Mouse (Mus musculus): ENCODE measurements around the gene Stt3b. TPM values are rescaled to one million over a fixed set of nuclear protein-coding genes. Genes with fewer than 3 reads are reported as not detected.
"Not testable (repeated sequence)": the region's sequence is repeated elsewhere in the genome, so short reads cannot be mapped to it uniquely, and the experiment has no call there.

Gene Stt3b
- total RNA-seq, 1 experiment from 2014 or later = 60.6 TPM

DNA sequence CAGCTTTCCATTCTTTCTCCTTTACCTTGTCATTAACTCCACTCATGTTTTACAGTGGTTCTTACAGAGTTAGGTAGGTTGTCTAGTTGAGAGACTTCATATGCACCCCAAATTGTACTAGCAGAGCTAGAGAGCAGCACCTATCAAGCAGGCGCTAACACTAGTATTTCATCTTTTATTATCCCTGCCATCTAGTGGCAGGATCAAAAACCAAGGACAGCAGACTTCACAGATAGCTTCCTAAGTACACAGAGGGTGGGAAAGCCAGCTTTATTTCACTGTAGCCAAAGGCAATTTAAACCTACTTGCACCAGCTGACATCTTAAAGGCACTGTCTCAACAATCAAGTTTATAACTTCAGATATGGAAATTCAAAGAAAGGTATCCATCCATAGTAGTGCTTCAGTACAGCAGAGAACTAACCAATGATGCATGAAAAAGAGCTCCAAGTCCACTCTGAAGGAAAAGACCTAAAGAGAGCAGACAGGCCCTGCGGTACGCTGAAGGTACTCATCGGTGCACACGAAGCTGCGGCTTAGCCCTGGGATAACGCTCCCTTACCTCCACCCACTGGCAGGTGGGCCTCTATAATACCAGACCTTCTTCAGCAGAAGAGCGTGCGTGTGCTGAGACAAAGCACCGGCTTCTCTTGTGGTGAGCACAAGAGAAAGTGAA is 16.2 kb downstream of the Stt3b start:
- ATAC-seq (replicated peaks in 1 of 2; ENCODE audit: insufficient read depth in 1 of 2, low FRiP score in 2 of 2, low TSS enrichment in 1 of 2, low read depth in 1 of 2, poor library complexity in 2 of 2, severe bottlenecking in 2 of 2) = no peak; a peak in 1 of 4 replicates

DNA sequence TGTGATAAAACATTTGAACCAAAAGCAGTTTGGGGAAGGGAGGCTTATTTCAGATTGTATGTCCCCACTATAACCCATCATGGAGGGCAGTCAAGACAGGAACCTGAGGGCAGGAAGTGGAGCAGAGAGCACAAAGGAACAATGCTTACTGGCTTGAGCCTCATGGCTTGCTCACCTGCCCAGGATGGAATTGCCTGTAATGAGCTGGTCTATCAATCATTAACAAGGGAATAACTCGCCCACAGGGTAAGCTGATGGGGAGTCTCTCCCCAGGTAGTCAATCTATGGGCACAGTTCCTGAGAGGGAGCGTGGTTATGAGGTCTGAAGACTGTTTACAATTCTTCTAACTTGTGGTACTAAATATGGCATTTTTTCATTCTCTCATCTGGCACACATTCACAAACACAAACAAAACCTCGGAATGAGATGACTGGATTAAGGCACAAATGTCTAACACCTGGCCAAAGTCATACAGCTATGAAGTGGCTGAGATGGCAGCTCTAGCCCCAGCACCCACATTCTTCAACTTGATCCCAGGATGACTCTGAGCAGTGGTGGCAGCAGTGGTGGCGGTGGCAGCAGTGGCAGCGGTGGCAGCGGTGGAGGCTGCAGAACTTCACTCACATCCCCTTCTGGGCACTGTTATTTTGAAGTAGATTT is 22.3 kb downstream of the Stt3b start:
- no peak for ATAC-seq (replicated peaks in 1 of 2; ENCODE audit: insufficient read depth in 1 of 2, low FRiP score in 2 of 2, low TSS enrichment in 1 of 2, low read depth in 1 of 2, poor library complexity in 2 of 2, severe bottlenecking in 2 of 2)

DNA sequence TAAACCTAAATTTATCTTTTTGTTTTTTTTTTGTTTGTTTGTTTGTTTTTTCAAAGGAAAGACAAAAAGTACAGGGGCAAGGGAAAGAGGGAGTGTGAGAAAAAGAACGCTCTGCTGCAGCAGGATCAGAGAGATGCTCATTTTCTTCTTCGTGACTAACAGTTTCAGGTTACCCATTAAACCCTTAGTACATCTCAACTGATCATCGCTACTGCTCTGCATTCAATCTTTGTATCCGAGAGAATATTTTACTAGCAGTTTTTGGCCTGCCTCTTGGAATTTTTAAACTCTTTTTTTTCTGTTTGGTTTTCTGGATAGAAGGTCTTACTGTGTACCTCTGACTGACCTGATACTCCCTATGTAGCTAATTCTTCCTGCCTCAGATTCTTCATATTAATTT is 25.8 kb downstream of the Stt3b start:
- ATAC-seq (replicated peaks in 1 of 2; ENCODE audit: insufficient read depth in 1 of 2, low FRiP score in 2 of 2, low TSS enrichment in 1 of 2, low read depth in 1 of 2, poor library complexity in 2 of 2, severe bottlenecking in 2 of 2) = no peak

DNA sequence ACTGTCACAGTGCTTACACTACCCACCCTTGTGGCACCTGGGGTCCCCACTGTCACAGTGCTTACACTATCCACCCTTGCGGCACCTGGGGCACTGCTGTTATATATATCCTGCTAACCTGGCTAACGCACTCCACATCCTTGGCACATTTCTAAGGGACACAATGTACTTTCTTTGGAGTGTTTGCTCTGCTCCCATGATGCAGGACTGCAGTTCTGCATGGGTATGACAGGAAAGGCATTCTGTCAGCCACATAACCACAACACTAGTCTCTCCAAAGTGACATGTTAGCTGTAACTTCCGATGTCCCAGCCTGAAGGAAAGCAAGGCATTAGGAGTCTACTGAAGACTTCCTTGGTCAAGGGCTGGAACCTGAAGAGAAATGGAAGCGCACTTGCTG is 26.8 kb downstream of the Stt3b start:
- no peak for ATAC-seq (replicated peaks in 1 of 2; ENCODE audit: insufficient read depth in 1 of 2, low FRiP score in 2 of 2, low TSS enrichment in 1 of 2, low read depth in 1 of 2, poor library complexity in 2 of 2, severe bottlenecking in 2 of 2)

DNA sequence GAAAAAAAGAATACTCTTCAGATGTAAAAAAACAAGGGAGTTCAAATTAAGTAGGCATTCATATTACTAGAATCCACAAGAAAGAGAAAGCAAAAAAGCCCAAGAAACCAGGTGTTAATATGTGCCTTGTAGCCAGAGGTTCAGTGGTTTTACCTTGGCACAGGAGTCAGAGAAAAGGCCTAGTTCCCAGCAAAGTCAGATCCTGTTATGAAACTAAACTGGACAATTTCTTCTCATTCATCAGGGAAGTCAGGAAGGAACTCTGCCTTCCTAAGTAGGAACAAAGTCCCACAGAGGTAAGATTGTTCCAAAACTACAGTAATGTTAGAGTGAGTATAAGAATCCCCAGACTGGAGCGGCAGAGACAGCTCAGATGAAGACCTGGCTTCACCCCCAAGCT is 31.6 kb downstream of the Stt3b start:
- no peak for ATAC-seq (replicated peaks in 1 of 2; ENCODE audit: insufficient read depth in 1 of 2, low FRiP score in 2 of 2, low TSS enrichment in 1 of 2, low read depth in 1 of 2, poor library complexity in 2 of 2, severe bottlenecking in 2 of 2)

DNA sequence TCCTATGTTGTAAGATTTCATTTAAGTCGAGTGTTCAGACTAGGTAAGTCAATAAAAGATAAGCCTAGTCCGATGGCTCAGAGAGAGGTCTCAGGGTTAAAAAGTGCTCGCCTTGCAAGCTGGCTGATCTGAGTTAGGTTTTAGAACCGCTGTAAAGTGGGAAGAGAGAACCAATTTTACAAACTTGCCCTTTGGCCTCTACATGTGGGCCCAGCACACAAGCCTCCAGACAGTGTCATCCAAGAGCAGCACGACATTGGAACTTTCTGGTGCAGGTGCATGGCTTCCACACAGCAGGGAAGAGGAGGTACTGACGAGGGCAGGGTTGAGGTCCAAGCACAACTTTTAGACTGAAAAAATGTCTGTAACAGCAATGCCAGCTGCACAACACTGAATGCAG is 35.4 kb downstream of the Stt3b start:
- no peak for ATAC-seq (replicated peaks in 1 of 2; ENCODE audit: insufficient read depth in 1 of 2, low FRiP score in 2 of 2, low TSS enrichment in 1 of 2, low read depth in 1 of 2, poor library complexity in 2 of 2, severe bottlenecking in 2 of 2)

DNA sequence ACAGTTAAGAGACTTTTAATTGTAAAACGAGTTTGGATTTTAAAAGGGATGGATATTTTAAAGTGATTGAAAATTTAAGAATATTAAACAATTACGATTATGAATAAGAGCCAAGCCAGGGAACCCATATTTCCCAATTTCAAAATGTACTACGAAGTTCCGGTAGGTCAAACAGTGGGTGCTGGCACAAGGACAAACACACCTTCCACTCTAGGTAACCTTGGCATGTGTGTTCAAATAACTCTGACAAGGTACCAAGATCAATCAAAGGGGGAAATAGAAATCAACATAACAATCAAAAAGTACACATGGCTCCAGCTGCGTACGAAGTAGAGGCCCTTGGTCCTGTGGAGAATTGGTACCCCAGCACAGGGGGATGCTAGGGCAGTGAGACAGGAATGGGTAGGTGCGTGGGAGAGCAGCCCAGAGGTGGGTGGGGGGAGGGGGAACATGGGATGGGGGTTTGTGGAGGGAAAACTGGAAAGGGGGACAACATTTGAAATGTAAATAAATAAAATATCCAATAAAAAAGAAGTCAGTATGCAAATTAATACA is 37.0 kb downstream of the Stt3b start:
- ATAC-seq (replicated peaks in 1 of 2; ENCODE audit: insufficient read depth in 1 of 2, low FRiP score in 2 of 2, low TSS enrichment in 1 of 2, low read depth in 1 of 2, poor library complexity in 2 of 2, severe bottlenecking in 2 of 2) = no peak

DNA sequence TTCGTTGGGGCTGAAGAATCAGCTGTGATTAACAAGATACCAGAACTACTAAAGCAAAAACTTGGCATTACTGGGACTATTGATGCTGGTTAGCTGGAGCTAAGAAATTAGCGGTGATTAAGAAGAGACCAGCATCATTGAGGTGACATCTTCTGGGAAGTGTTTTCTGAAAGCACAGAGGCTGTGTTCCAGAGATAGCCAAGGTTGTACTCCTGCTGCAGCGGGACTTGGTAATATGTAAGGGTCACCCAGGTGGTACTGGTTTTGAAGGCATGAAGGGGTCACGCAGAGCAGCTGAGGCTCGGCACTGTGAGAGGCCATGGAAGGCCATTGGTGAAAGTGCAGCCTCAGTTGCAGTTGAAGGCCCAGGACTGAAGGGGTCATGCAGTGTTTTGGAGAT is 37.8 kb downstream of the Stt3b start:
- not testable (repeated sequence) for ATAC-seq (replicated peaks in 1 of 2; ENCODE audit: insufficient read depth in 1 of 2, low FRiP score in 2 of 2, low TSS enrichment in 1 of 2, low read depth in 1 of 2, poor library complexity in 2 of 2, severe bottlenecking in 2 of 2)

DNA sequence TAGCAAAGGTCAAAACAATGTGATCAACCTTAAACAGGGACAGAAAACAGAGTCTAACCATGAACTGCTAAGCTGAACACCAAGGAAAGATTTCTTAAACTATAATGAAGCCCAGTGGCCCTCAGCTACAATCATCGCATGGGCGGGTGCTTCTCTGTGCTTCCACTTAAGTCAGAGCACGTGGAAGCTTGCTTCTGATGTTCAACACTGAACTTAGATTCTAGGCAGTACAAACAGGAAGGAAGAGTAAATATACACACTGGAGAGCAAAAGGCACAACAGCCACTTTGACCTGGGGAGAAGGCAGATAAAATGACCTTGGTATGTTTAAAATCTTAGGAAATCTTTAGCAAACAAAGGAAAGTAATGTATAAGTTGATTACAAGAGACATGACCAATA is 38.7 kb downstream of the Stt3b start:
- ATAC-seq (replicated peaks in 1 of 2; ENCODE audit: insufficient read depth in 1 of 2, low FRiP score in 2 of 2, low TSS enrichment in 1 of 2, low read depth in 1 of 2, poor library complexity in 2 of 2, severe bottlenecking in 2 of 2) = no peak

DNA sequence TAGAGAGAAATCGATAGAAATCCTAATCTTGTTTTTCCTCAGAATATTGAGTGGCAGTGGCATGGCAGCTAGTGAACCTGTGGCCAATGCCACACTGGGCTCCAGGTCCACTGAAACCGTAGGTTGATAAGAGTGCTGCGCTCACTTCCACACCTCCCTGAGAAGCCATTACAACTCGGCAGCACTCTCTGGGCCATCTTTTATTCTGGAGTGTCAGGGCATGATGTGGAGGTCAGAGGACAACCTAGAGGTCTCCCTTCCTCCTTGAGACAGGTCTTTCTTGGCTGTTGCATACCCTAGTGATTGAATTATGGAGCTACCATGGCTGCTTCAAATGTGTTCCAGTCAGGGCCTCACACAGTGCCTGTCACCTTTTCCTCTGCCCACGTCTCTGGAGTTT is 48.3 kb downstream of the Stt3b start:
- ATAC-seq (replicated peaks in 1 of 2; ENCODE audit: insufficient read depth in 1 of 2, low FRiP score in 2 of 2, low TSS enrichment in 1 of 2, low read depth in 1 of 2, poor library complexity in 2 of 2, severe bottlenecking in 2 of 2) = 0 out of 4 replicates have a peak, but pooled peaks of 1 of the 2 experiments have one; percentile 21

DNA sequence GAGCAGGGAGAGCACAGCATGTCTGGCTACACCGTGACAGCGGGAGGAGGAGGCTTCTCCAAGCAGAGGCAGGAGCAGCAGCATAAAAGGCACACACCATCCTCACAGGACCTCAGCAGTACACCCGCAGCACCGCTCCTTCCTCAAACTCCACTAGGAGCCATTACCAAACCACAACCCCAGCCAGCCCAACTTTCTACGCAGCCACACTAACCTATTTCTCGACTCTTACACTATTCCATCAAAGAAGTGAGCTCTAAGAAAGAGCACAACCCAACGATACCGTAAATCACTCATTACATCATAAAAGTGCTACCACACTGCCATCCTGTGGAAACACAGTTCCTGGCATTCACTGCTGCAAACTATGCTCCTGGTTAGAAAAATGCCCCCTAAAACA is 48.8 kb downstream of the Stt3b start:
- ATAC-seq (replicated peaks in 1 of 2; ENCODE audit: insufficient read depth in 1 of 2, low FRiP score in 2 of 2, low TSS enrichment in 1 of 2, low read depth in 1 of 2, poor library complexity in 2 of 2, severe bottlenecking in 2 of 2) = peak; percentile 65; a peak in 3 of 4 replicates

DNA sequence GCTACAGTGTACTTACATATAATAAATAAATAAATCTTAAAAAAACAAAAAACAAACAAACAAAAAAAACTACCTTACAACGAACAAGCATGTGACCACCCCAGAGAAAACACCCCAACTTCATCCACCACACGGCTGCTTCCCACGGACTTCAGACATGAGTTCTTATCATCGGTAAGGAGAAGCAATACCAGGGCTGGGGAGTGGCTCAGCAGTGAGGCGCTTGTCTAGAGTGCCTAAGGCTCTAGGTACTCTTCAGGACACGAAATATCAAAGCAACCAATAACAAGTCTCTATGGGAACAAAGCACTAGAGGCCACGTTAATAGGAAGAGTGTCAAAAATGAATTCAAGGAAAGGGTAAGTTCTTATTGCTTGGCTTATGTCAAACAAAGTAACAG is 49.8 kb downstream of the Stt3b start:
- ATAC-seq (replicated peaks in 1 of 2; ENCODE audit: insufficient read depth in 1 of 2, low FRiP score in 2 of 2, low TSS enrichment in 1 of 2, low read depth in 1 of 2, poor library complexity in 2 of 2, severe bottlenecking in 2 of 2) = no peak

DNA sequence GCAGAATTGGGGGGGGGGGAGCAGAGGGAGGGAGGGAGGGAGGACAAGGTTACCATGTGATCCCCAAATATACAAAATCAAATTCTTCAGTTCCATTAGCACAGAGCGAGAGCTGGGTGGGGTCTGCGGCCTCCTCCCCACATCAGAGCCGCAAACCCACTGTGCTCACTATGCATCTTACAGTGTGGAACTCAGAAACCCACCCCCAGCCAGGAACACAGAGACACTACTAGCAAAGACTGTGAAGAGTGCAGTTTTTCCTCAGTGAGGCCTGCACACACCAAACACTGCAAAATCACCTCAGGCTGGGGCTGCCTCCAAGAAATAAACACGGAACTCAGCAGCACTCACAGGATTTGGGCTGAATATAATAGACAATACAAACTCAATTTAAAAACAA is 50.4 kb downstream of the Stt3b start:
- no peak for ATAC-seq (replicated peaks in 1 of 2; ENCODE audit: insufficient read depth in 1 of 2, low FRiP score in 2 of 2, low TSS enrichment in 1 of 2, low read depth in 1 of 2, poor library complexity in 2 of 2, severe bottlenecking in 2 of 2)

DNA sequence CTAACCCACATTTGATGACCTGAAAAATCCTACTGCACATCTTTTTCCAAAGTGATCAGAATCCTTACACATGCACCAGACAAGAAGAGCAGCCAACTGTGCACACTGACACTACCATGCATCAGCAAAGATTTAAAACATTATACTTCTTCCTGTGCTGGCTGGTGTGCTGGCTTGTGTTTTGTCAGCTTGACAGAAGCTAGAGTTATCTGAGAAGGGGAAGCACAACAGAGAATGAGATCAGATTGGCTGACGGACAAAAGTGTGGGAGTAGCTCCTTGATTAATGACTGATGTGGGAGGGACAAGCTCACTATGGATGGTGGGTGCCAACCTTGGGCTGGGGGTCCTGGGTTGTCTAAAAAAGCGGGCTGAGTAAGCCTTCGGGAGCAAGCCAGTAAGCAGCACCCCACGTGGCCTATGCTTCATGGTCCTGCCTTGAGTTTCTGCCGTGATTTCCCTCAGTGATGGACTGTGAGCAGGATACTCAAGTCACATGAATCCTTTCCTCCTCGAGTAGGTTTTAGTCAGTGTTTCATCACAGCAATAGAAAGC is 52.4 kb downstream of the Stt3b start:
- no peak for ATAC-seq (replicated peaks in 1 of 2; ENCODE audit: insufficient read depth in 1 of 2, low FRiP score in 2 of 2, low TSS enrichment in 1 of 2, low read depth in 1 of 2, poor library complexity in 2 of 2, severe bottlenecking in 2 of 2)

DNA sequence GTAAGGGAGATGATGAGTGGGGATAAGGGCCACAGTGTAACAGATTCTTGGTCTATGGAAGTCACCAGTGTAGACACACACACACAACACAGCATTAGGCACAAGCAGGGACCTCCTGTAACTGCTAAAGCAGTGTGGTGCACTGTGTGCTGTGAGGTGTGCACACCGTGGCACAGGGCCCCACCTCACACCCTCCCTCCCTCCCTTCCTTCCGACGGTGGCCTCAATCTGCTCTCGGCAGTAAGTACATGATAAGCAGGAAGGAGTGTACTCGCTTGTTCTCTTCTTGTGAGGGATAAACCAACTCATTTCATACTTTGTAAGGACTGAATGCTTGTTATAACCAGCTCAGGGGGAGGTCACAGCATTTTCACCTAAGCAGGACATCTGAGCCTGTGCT is 61.1 kb downstream of the Stt3b start:
- no peak for ATAC-seq (replicated peaks in 1 of 2; ENCODE audit: insufficient read depth in 1 of 2, low FRiP score in 2 of 2, low TSS enrichment in 1 of 2, low read depth in 1 of 2, poor library complexity in 2 of 2, severe bottlenecking in 2 of 2)

DNA sequence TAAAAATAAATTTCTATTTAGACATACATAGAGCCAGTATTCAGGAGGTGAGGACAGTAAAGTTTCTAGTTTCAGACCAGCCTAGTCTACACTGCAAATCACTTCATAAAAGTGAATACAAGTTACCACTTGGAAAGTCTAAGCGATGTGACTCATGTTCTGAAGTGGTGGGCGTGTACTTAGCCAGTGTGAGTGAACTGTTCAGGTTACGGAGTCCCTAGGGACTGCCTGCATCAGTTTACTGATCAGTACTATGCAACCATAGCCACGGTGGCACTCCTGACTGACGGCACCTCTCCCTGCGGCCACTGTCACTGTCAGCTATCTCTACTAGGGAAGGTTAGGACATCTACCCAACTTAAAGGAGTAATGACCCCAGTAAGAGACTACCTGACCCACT is 65.1 kb downstream of the Stt3b start:
- ATAC-seq (replicated peaks in 1 of 2; ENCODE audit: insufficient read depth in 1 of 2, low FRiP score in 2 of 2, low TSS enrichment in 1 of 2, low read depth in 1 of 2, poor library complexity in 2 of 2, severe bottlenecking in 2 of 2) = no peak

DNA sequence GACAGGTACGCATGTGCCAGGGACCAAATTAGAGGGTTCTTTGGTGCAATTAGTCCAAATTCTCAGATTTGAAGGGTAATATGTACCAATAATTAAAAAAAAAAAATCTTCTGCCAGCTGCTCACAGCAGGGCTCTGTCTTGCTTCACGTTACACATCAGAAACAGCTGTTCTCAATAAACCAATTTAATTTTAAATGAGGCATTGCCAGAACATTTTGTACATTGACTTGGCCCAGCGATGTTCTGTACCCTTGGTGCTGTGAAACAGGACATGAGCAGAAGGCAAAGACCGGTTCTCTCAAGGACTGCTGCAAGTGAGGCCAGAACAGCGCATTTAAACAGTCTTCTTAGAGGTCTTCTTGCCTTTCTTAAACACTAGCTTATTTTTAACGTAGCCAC is 66.6 kb downstream of the Stt3b start:
- no peak for ATAC-seq (replicated peaks in 1 of 2; ENCODE audit: insufficient read depth in 1 of 2, low FRiP score in 2 of 2, low TSS enrichment in 1 of 2, low read depth in 1 of 2, poor library complexity in 2 of 2, severe bottlenecking in 2 of 2)

DNA sequence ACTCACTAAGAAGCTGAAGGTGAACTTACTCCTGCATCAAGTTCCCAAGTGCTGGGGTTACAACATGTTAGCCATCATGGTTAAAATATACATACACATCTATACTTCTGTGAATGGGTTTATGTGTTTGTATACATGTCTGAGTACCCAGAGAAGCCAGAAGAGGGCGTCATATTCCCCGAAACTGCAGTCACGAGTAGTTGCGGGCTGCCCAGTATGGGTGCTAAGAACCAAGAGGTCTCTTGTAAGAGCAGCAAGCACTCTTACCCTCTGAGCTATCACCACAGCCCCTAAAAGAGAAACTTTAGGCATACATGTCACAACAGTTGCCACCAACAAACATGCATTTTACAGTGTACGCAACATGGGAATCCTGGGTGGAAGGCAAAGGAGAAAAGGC is 70.4 kb downstream of the Stt3b start:
- no peak for ATAC-seq (replicated peaks in 1 of 2; ENCODE audit: insufficient read depth in 1 of 2, low FRiP score in 2 of 2, low TSS enrichment in 1 of 2, low read depth in 1 of 2, poor library complexity in 2 of 2, severe bottlenecking in 2 of 2)

DNA sequence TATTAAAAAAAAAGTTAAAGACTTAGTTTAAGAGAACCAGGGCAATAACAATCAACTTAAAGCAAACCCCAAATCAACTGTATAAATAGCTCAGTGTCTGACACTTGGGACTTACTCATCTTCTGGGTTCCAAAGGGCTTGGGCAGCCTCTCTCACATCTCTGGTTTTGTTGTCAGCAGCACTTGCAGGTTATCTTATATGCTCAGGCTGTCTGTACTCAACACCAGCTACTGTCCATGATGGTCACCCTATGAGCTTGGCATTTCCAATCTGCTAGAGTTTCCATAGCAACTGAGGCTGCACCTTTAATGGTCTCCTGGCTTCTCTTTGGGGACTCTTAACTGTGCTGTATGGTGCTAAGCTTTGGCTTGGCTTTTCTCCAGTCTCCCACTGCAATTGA is 72.3 kb downstream of the Stt3b start:
- ATAC-seq (replicated peaks in 1 of 2; ENCODE audit: insufficient read depth in 1 of 2, low FRiP score in 2 of 2, low TSS enrichment in 1 of 2, low read depth in 1 of 2, poor library complexity in 2 of 2, severe bottlenecking in 2 of 2) = no peak
